ENCODE assay signal across 10 mouse cellular contexts in the genomic region with DNA sequence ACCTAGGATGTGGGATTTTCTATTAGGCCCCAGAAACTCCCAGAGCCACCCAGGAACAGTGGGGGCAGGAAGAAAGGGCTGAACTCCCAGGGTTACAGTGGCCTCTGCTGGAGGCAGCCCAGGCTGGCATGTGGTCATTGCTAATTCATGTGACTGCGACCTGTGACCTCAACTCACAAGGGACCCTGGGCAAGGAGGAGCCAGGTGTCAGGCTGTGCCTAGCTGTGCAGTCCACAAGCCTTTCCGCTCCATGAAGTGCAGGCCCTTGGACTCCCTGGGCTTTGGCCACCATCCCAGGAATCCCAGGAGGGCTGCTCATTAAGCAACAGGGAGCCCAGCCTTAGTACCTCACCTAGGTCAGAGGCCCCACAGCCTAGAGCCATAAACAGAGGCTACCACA. TPM values are rescaled to one million over a fixed set of nuclear protein-coding genes. Genes with fewer than 3 reads are reported as not detected.
DNase-seq lines count a peak whose midpoint lies in the region; ATAC-seq and TF ChIP-seq lines count a peak whose summit lies in the region.
"Had no signal": no experiment of that assay in that cellular context is flagged by ENCODE, and none has a peak within 500 bp of the region (broad histone marks: within the 10 kb centered on the region; RNA-seq: fewer than 3 reads in every experiment).

No protein-coding gene starts in this region.

- no peak for TF ChIP-seq POLR2A in testis, adult 2 months (IDR thresholded peaks at IDR 0.05; ENCODE audit: control insufficient read depth, low read depth, low read length)

- intact Hi-C loops in gastrocnemius, postnatal 14 days (cut with DNase I; ENCODE audit: low total_unique reads): loop anchor here (5.0 kb wide), 1 partner anchor 46 kb away; no protein-coding TSS in a partner anchor

- DNase-seq in gastrocnemius, adult 18-20 months (ENCODE audit: low spot score): peak; percentile 25
- no peak for DNase-seq in gastrocnemius, postnatal 14 days
- DNase-seq in testis, postnatal 14 days (ENCODE audit: low spot score): no peak
- DNase-seq in kidney, postnatal 25 days: peak; percentile 90 to 97
- no peak for DNase-seq in left cerebral cortex, adult 9 months (ENCODE audit: low spot score in 2 of 2)
- no peak for DNase-seq in frontal cortex, postnatal 25 days (ENCODE audit: low spot score in 2 of 2)

- no peaks in the 10 kb centered on the region; the same call in 1 of the 2 replicates for H3K4me1 ChIP-seq in testis, adult 2 months (ENCODE audit: control insufficient read depth, insufficient read depth, low read length)

- no peaks in the 10 kb centered on the region for H3K36me3 ChIP-seq in testis, adult 2 months (ENCODE audit: control insufficient read depth, insufficient read depth, low read length)
- H3K36me3 ChIP-seq: limb, embryonic 12.5 days; stomach, embryonic 15.5 days had no signal

- TF ChIP-seq CTCF in testis, adult 2 months (IDR thresholded peaks at IDR 0.05; ENCODE audit: control insufficient read depth, insufficient read depth, insufficient replicate concordance, low read depth, low read length): peak; percentile 35; the same call in 1 of the 2 replicates

- no peak overlapping the region for H3K27ac ChIP-seq in testis, adult 2 months (ENCODE audit: control insufficient read depth, insufficient read depth, low read depth, low read length)
- H3K27ac ChIP-seq: limb, embryonic 12.5 days; stomach, embryonic 15.5 days had no signal

- H3K4me3 ChIP-seq in testis, adult 2 months (ENCODE audit: control insufficient read depth, low read depth, low read length): no peak overlapping the region
- H3K4me3 ChIP-seq: limb, embryonic 12.5 days; stomach, embryonic 15.5 days had no signal

- H3K27me3 ChIP-seq in testis, adult 2 months (ENCODE audit: control insufficient read depth, insufficient read depth, low read length): no peaks in the 10 kb centered on the region
- H3K27me3 ChIP-seq: limb, embryonic 12.5 days; stomach, embryonic 15.5 days had no signal

- no peak for ATAC-seq in frontal cortex, adult (ENCODE audit: low TSS enrichment)

RNA-seq across cellular contexts. Expression of gene Col18a1, which starts 38.4 kb away (rescaled TPM):
- 1 to 10 TPM; 5.2 to 6.6 TPM for total RNA-seq in gastrocnemius, adult 18-20 months (2021)
- total RNA-seq in gastrocnemius, postnatal 14 days (2021): 10 to 100 TPM; 20.2 to 24.5 TPM
- polyA plus RNA-seq in testis, adult 2 months (2012; rRNA removed): 10.5 and 10.8 TPM in 2 replicates

Comparison
In these comparisons a context has a peak if more than half of its experiments do, and no peak if none do; other contexts are left out.
1. DNase-seq: peak in gastrocnemius, adult 18-20 months (single experiment) and kidney, postnatal 25 days (2 of 2); none in gastrocnemius, postnatal 14 days (single experiment), testis, postnatal 14 days (single experiment), left cerebral cortex, adult 9 months (0 of 2) and frontal cortex, postnatal 25 days (0 of 2).